Mouse (Mus musculus) forebrain, embryonic 16.5 days (tissue): ENCODE measurements around the gene Dpf3. TPM values are rescaled to one million over a fixed set of nuclear protein-coding genes. Genes with fewer than 3 reads are reported as not detected.

Experiments
- ATAC-seq: fragments of 200-750 bp; cut with Nextera tagmentation; 2 replicates; pipeline ENCODE4 v1.8.0; 2017; ENCODE audit warnings: mild to moderate bottlenecking, moderate library complexity
- H3K27ac ChIP-seq: fragments of 300-500 bp; sonication (generic); 2 replicates; pipeline ENCODE4 v1.5.1; 2014; ENCODE audit warnings: low read length, control low read depth
- H3K27me3 ChIP-seq: fragments of 300-500 bp; sonication (generic); replicated peaks from 2 replicates; pipeline ENCODE4 v1.6.1; 2014; ENCODE audit warnings: low read length; ENCODE audit not compliant: control insufficient read depth, insufficient read depth
- H3K36me3 ChIP-seq: fragments of 300-500 bp; sonication (generic); 2 replicates; pipeline ENCODE4 v1.6.1; 2014; ENCODE audit not compliant: control insufficient read depth, insufficient read depth
- H3K4me1 ChIP-seq: fragments of 300-500 bp; sonication (generic); replicated peaks from 2 replicates; pipeline ENCODE4 v1.6.1; 2014; ENCODE audit warnings: low read length; ENCODE audit not compliant: control insufficient read depth, insufficient read depth
- H3K4me2 ChIP-seq: fragments of 300-500 bp; sonication (generic); 2 replicates; pipeline ENCODE4 v1.6.1; 2014; ENCODE audit warnings: mild to moderate bottlenecking, low read length, control low read depth
- H3K4me3 ChIP-seq: fragments of 300-500 bp; sonication (generic); replicated peaks from 2 replicates; pipeline ENCODE4 v1.5.1; 2014; ENCODE audit warnings: mild to moderate bottlenecking, low read length, control low read depth
- H3K9ac ChIP-seq: fragments of 300-500 bp; sonication (generic); replicated peaks from 2 replicates; pipeline ENCODE4 v1.6.1; 2014; ENCODE audit warnings: low read depth, low read length, control low read depth
- H3K9me3 ChIP-seq: fragments of 300-500 bp; sonication (generic); 2 replicates; pipeline ENCODE4 v1.6.1; 2016; ENCODE audit warnings: low read length; ENCODE audit not compliant: control insufficient read depth
- WGBS: fragments of 180-500 bp; shearing (Covaris S2); extraction: QIAGEN DNeasy Blood & Tissue Kit; methylation state at CpG from one replicate; pipeline ENCODE4 v1.1.7; 2014; 5-methylcytosine and 5-hydroxymethylcytosine counted together
- polyA plus RNA-seq: library from polyadenylated mRNA; unstranded; fragments of >200 nt; fragmentation: Nextera tagmentation; extraction: Ambion mirVana; gene quantifications from 2 replicates; pipeline ENCODE4 v1.2.1, GENCODE M21; 2015

The Dpf3 gene
- polyA plus RNA-seq, 1 experiment from 2014 or later: 10.3 TPM

- Histone ChIP-seq H3K9me3 (no peaks in the 10 kb centered on the region), H3K27ac (peak overlapping the region; percentile 67), H3K4me2 (peak overlapping the region; percentile 34), H3K4me3 (0 out of 2 replicates have a peak overlapping the region, but pooled peaks have one; percentile 3), H3K27me3 (no peaks in the 10 kb centered on the region), H3K4me1 (peaks cover 17% of the 10 kb centered on the region), H3K9ac (0 out of 2 replicates have a peak overlapping the region, but pooled peaks have one; percentile 30), H3K36me3 (no peaks in the 10 kb centered on the region)
- ATAC-seq: 0 out of 2 replicates have a peak, but pooled peaks have one; percentile 36
- 12% methylated on average over 13 of the region's 13 CpGs for WGBS
These were observed 150.3 kb downstream of the Dpf3 start for GRCm38 (mm10) chr12:83337077-83337775.

GRCm38 (mm10) chr12:83330056-83330455, 157.5 kb downstream of the Dpf3 start:
- Histone ChIP-seq H3K9me3 (no peaks in the 10 kb centered on the region), H3K27ac (no peak overlapping the region), H3K9ac (no peak overlapping the region), H3K4me2 (no peak overlapping the region), H3K27me3 (no peaks in the 10 kb centered on the region), H3K36me3 (no peaks in the 10 kb centered on the region), H3K4me3 (no peak overlapping the region), H3K4me1 (0 out of 2 replicates have a peak, but pooled peaks cover 2% of the 10 kb centered on the region)
- no peak for ATAC-seq
- 87% methylated on average over 7 of the region's 7 CpGs for WGBS

- H3K9ac ChIP-seq: no peak overlapping the region
- ATAC-seq: no peak
- H3K9me3 ChIP-seq: no peaks in the 10 kb centered on the region
- H3K4me1 ChIP-seq: 0 out of 2 replicates have a peak, but pooled peaks cover 2% of the 10 kb centered on the region
- H3K36me3 ChIP-seq: no peaks in the 10 kb centered on the region
- H3K4me2 ChIP-seq: no peak overlapping the region
- H3K27me3 ChIP-seq: no peaks in the 10 kb centered on the region
- H3K4me3 ChIP-seq: no peak overlapping the region
- no peak overlapping the region for H3K27ac ChIP-seq
- 54% methylated on average over 13 of the region's 13 CpGs for WGBS
These were observed 158.6 kb downstream of the Dpf3 start for GRCm38 (mm10) chr12:83328899-83329298.

GRCm38 (mm10) chr12:83328491-83328890, 159.0 kb downstream of the Dpf3 start:
- H3K36me3 ChIP-seq: no peaks in the 10 kb centered on the region
- H3K9ac ChIP-seq: no peak overlapping the region
- H3K4me3 ChIP-seq: no peak overlapping the region
- H3K27me3 ChIP-seq: no peaks in the 10 kb centered on the region
- no peak overlapping the region for H3K4me2 ChIP-seq
- ATAC-seq: no peak; the same call in 1 of the 2 replicates
- 0 out of 2 replicates have a peak, but pooled peaks cover 2% of the 10 kb centered on the region for H3K4me1 ChIP-seq
- WGBS: 57% methylated on average over 4 of the region's 4 CpGs
- no peaks in the 10 kb centered on the region for H3K9me3 ChIP-seq
- no peak overlapping the region for H3K27ac ChIP-seq

GRCm38 (mm10) chr12:83327451-83327850, 160.1 kb downstream of the Dpf3 start:
- Histone ChIP-seq H3K4me2 (no peak overlapping the region), H3K27me3 (no peaks in the 10 kb centered on the region), H3K4me3 (no peak overlapping the region), H3K9ac (no peak overlapping the region), H3K27ac (no peak overlapping the region), H3K4me1 (0 out of 2 replicates have a peak, but pooled peaks cover 2% of the 10 kb centered on the region), H3K9me3 (no peaks in the 10 kb centered on the region), H3K36me3 (no peaks in the 10 kb centered on the region)
- 96% methylated on average over 1 of the region's 1 CpGs for WGBS
- no peak for ATAC-seq

GRCm38 (mm10) chr12:83320725-83321124, 166.8 kb downstream of the Dpf3 start:
- no peaks in the 10 kb centered on the region for H3K36me3 ChIP-seq
- WGBS: 59% methylated on average over 3 of the region's 3 CpGs
- ATAC-seq: peak; percentile 50; the same call in 1 of the 2 replicates
- no peaks in the 10 kb centered on the region for H3K9me3 ChIP-seq
- no peak overlapping the region for H3K9ac ChIP-seq
- no peaks in the 10 kb centered on the region for H3K4me1 ChIP-seq
- H3K27ac ChIP-seq: no peak overlapping the region
- H3K4me2 ChIP-seq: no peak overlapping the region
- H3K27me3 ChIP-seq: no peaks in the 10 kb centered on the region
- no peak overlapping the region for H3K4me3 ChIP-seq

GRCm38 (mm10) chr12:83317646-83318443, 169.7 kb downstream of the Dpf3 start:
- Histone ChIP-seq H3K4me1 (no peaks in the 10 kb centered on the region), H3K27me3 (no peaks in the 10 kb centered on the region), H3K9ac (no peak overlapping the region), H3K27ac (no peak overlapping the region), H3K4me3 (no peak overlapping the region), H3K4me2 (no peak overlapping the region), H3K9me3 (no peaks in the 10 kb centered on the region), H3K36me3 (no peaks in the 10 kb centered on the region)
- ATAC-seq: no peak
- WGBS: 62% methylated on average over 8 of the region's 8 CpGs

GRCm38 (mm10) chr12:83314666-83315065, 172.8 kb downstream of the Dpf3 start:
- ATAC-seq: no peak
- no peak overlapping the region for H3K4me3 ChIP-seq
- 80% methylated on average over 7 of the region's 7 CpGs for WGBS
- H3K9me3 ChIP-seq: no peaks in the 10 kb centered on the region
- H3K4me1 ChIP-seq: no peaks in the 10 kb centered on the region
- no peak overlapping the region for H3K27ac ChIP-seq
- H3K27me3 ChIP-seq: no peaks in the 10 kb centered on the region
- H3K36me3 ChIP-seq: no peaks in the 10 kb centered on the region
- no peak overlapping the region for H3K4me2 ChIP-seq
- H3K9ac ChIP-seq: no peak overlapping the region

- no peak overlapping the region for H3K4me3 ChIP-seq
- whole genome bisulfite sequencing: 90% methylated on average over 9 of the region's 9 CpGs
- H3K4me1 ChIP-seq: no peaks in the 10 kb centered on the region
- no peak overlapping the region for H3K27ac ChIP-seq
- H3K36me3 ChIP-seq: no peaks in the 10 kb centered on the region
- H3K9ac ChIP-seq: no peak overlapping the region
- no peak overlapping the region for H3K4me2 ChIP-seq
- H3K9me3 ChIP-seq: no peaks in the 10 kb centered on the region
- no peak for ATAC-seq
- no peaks in the 10 kb centered on the region for H3K27me3 ChIP-seq
These were observed 174.7 kb downstream of the Dpf3 start for GRCm38 (mm10) chr12:83312818-83313217.
